Mouse (Mus musculus) lung, embryonic 14.5 days (tissue): ENCODE measurements at regions not wholly inside any gene's neighbourhood (a gene's known extent, or its start where the extent isn't known, plus 50 kb on each side); places are given as distances from the start of the nearest gene placed in this dataset.

Source experiments
- ATAC-seq: fragments of 200-750 bp; cut with Nextera tagmentation; 2 replicates; pipeline ENCODE4 v1.8.0; 2017; ENCODE audit warnings: mild to moderate bottlenecking, moderate TSS enrichment, moderate library complexity; ENCODE audit not compliant: insufficient read depth
- DNase-seq: peaks from one replicate; pipeline ENCODE4 v3.0.0-alpha.2; 2015
- H3K27ac ChIP-seq: fragments of 300-500 bp; sonication (generic); 2 replicates; pipeline ENCODE4 v1.5.1; 2014; ENCODE audit warnings: low read depth, mild to moderate bottlenecking, moderate library complexity
- H3K27me3 ChIP-seq: fragments of 300-500 bp; sonication (generic); 2 replicates; pipeline ENCODE4 v1.6.1; 2014; ENCODE audit warnings: low read length, control low read depth; ENCODE audit not compliant: insufficient read depth
- H3K36me3 ChIP-seq: fragments of 300-500 bp; sonication (generic); 2 replicates; pipeline ENCODE4 v1.6.1; 2014; ENCODE audit warnings: control low read depth; ENCODE audit not compliant: insufficient read depth
- H3K4me1 ChIP-seq: fragments of 300-500 bp; sonication (generic); 2 replicates; pipeline ENCODE4 v1.6.1; 2014; ENCODE audit warnings: antibody characterized with exemption, control low read depth; ENCODE audit not compliant: insufficient read depth
- H3K4me2 ChIP-seq: fragments of 300-500 bp; sonication (generic); 2 replicates; pipeline ENCODE4 v1.6.1; 2014; ENCODE audit warnings: mild to moderate bottlenecking
- H3K4me3 ChIP-seq: fragments of 300-500 bp; sonication (generic); 2 replicates; pipeline ENCODE4 v1.5.1; 2014; ENCODE audit warnings: low read depth, low read length
- H3K9ac ChIP-seq: fragments of 300-500 bp; sonication (generic); 2 replicates; pipeline ENCODE4 v1.6.1; 2014
- H3K9me3 ChIP-seq: fragments of 300-500 bp; sonication (generic); 2 replicates; pipeline ENCODE4 v1.6.1; 2016; ENCODE audit warnings: low read depth, low read length, control low read depth
- CTCF ChIP-seq: IDR thresholded peaks from 2 replicates; pipeline ENCODE4 v1.5.1; 2016; ENCODE audit warnings: antibody characterized with exemption, low read depth
- WGBS: fragments of 180-500 bp; shearing (Covaris S2); extraction: QIAGEN DNeasy Blood & Tissue Kit; methylation state at CpG from one replicate; pipeline ENCODE4 v1.1.7; 2014; 5-methylcytosine and 5-hydroxymethylcytosine counted together

DNA sequence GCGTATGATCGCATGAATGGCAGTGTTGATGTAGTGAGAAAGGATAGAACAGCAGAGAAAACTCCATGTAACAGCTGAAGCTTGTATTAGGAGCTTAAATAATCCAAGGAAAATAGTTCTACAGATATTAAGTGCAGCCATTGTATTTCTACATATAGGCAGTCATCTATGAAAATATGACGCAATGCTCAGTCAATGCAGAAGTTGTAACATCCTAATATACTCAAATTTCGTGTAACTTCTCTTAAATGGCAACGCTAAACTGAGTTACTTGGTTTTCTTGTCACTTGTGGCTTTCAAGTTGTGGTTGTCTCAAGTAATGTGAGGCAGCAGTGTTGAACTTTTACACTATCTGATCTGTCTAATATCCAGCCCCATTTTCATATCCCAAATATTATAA, 127.1 kb upstream of the Thbs1 start:
- no peak overlapping the region for H3K4me3 ChIP-seq
- no peaks in the 10 kb centered on the region for H3K9me3 ChIP-seq
- no peak overlapping the region for H3K27ac ChIP-seq
- WGBS, result 87% methylated on average over 5 of the region's 5 CpGs
- no peaks in the 10 kb centered on the region for H3K27me3 ChIP-seq
- peaks cover 12% of the 10 kb centered on the region for H3K4me1 ChIP-seq
- no peak overlapping the region for H3K9ac ChIP-seq
- TF ChIP-seq CTCF, result no peak
- no peak overlapping the region for H3K4me2 ChIP-seq
- no peaks in the 10 kb centered on the region for H3K36me3 ChIP-seq
- DNase-seq, result no peak
- no peak for ATAC-seq

DNA sequence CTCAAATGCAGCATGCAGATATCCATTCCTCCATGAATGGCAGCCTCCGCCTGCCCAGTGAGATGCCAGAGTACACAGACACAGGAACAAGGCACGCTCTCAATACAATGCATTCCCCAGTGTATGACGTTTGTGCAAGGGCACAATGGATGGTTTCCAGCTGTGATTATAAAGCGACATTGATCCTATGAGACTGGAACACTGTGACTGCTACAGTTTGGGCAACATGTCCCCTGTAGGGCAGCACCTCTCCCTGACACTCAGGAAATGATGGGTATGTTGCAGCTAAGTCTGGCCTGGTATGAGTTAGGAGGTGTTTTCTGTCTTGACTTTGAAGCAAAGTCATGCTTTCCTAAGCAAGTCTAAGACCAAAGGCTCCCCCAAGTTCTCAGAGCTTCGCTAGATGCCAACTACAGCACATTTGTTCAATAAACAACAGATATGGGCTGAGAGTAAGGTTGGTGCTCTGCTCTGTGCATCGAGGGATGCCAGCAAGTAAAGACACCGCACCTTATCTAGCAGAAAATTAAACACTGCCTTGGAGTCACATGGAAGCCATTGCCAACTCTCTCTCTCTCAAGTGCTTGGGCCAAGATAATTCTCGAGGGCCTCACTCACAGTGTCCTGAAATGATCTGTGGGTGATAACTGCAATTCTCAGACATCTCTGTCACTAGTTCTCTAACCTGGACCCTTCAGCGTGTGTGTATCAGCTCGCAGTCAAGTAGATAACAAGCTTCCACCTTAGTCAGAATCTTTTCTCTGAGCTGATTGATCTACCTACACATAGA, 124.1 kb upstream of the Thbs1 start:
- ATAC-seq (peak; percentile 67; the same call in 1 of the 2 replicates), DNase-seq (peak; percentile 59)
- Histone ChIP-seq H3K4me2 (no peak overlapping the region), H3K27me3 (no peaks in the 10 kb centered on the region), H3K4me3 (no peak overlapping the region), H3K9me3 (no peaks in the 10 kb centered on the region), H3K9ac (no peak overlapping the region), H3K36me3 (no peaks in the 10 kb centered on the region), H3K4me1 (peaks cover 12% of the 10 kb centered on the region), H3K27ac (peak overlapping the region; percentile 42; the same call in 1 of the 2 replicates)
- WGBS, result 41% methylated on average over 10 of the region's 10 CpGs
- no peak for TF ChIP-seq CTCF

DNA sequence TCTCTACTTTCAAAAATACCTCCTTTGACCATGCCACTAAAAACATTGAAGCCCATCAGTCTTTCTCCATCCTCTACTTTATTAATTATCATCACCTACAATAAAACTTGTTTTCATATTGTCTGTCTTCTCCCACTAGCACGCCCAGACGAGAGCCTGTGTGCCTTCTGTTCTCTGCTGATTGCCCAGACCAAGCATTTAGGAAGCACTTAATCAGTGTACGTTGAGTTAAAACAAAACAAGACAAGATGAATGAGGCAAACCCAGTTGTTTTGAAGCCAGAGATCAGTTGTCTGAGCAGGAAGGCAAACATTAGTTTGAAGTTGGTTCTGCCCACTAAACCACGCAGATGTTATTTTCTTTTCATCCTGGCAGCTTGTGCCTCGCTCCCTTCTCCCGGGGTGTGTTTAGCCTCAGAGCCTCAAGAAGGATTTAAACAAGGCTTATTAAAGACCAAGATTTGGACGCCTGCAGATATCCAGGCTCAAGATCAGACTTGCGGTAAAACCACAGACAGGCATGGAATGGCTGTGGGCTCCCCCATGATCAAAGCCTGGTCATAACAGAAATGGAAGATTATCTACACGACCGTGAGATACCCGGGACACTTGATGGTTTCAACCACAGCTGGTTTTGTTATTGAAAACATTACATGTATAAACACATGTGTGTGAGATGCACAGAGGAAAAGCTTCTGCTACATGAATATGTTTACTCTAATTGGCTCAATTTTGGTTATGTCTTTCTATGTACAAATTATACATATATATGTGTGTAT, 123.1 kb upstream of the Thbs1 start:
- peak; percentile 66 for DNase-seq
- no peak overlapping the region for H3K9ac ChIP-seq
- H3K4me3 ChIP-seq, result no peak overlapping the region
- peaks cover 12% of the 10 kb centered on the region for H3K4me1 ChIP-seq
- no peak overlapping the region for H3K4me2 ChIP-seq
- peak; percentile 59; the same call in 1 of the 2 replicates for ATAC-seq
- no peak for TF ChIP-seq CTCF
- 23% methylated on average over 11 of the region's 11 CpGs for WGBS
- H3K27ac ChIP-seq, result peak overlapping the region; percentile 59; the same call in 1 of the 2 replicates
- no peaks in the 10 kb centered on the region for H3K36me3 ChIP-seq
- no peaks in the 10 kb centered on the region for H3K27me3 ChIP-seq
- H3K9me3 ChIP-seq, result no peaks in the 10 kb centered on the region

DNA sequence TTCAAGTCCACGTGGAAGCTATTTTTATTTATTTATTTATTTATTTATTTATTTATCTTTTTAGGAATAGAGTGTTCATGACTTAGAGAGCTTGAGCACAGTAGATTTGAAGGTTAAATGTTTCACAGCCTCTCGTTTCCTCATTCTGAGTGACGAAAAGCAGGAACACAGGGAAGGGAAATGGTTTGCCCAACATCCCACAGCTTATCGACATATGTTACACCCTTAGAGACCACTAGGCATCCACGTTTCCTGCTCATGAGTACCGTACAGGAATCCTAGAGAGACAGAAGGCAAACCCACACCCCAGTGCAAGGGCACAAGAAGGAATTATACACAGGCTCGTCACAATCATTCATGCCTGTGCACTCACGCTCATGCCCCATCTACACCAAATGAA, 122.5 kb upstream of the Thbs1 start:
- no peak for DNase-seq
- 62% methylated on average over 8 of the region's 8 CpGs for WGBS
- Histone ChIP-seq H3K4me1 (peaks cover 12% of the 10 kb centered on the region), H3K9me3 (no peaks in the 10 kb centered on the region), H3K4me3 (no peak overlapping the region), H3K36me3 (no peaks in the 10 kb centered on the region), H3K4me2 (no peak overlapping the region), H3K27me3 (no peaks in the 10 kb centered on the region), H3K27ac (peak overlapping the region; percentile 51), H3K9ac (no peak overlapping the region)
- ATAC-seq, result no peak
- no peak for TF ChIP-seq CTCF

DNA sequence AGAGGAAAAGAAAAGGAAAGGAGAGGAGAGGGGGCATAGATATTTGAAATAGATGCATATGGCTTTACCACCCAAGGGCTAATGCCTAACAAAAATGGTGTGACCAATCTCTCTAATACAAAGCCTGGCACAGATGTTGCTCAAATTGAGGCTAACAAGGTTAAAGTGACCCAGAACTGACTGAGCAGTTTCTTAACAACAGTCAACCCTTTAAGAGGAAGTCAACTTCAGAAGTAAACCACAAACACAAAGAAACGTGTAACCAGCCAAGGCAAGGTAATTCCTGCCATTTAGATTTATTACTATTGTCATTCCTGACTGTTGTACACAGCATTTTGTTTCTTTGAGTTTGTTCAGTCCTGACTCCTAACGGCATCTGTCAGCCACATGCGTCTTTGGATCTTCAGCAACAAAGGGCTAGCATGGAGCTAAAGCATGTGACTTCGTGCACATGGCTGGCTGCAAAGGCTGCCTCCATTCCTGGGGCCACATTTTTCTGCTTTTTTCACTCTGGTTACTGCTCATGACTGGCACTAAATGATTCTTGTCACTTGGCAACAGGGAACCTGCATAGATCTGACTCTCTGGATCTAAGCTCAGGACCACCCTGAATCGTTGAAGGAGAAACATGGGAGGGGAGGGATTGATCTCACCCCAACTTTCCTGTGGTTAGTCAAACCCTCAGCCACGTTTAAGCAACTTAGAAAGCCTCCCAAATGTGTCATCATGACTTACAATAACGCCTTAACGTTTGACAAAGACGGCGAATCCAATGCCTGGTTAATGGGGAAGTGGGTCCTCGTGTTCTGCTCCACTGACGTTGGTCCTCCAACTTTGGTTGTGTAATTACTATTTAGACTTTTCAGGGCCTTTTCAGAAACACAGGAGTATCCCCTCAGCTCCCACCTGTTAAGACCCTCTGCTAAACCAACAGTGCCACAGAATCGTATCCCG, 115.3 kb upstream of the Thbs1 start:
- ATAC-seq (no peak), DNase-seq (no peak)
- no peaks in the 10 kb centered on the region for H3K36me3 ChIP-seq
- H3K9me3 ChIP-seq, result no peaks in the 10 kb centered on the region
- TF ChIP-seq CTCF, result no peak
- H3K27me3 ChIP-seq, result no peaks in the 10 kb centered on the region
- H3K27ac ChIP-seq, result no peak overlapping the region
- H3K4me2 ChIP-seq, result no peak overlapping the region
- H3K9ac ChIP-seq, result no peak overlapping the region
- H3K4me3 ChIP-seq, result no peak overlapping the region
- H3K4me1 ChIP-seq, result no peaks in the 10 kb centered on the region
- WGBS, result 77% methylated on average over 14 of the region's 14 CpGs

DNA sequence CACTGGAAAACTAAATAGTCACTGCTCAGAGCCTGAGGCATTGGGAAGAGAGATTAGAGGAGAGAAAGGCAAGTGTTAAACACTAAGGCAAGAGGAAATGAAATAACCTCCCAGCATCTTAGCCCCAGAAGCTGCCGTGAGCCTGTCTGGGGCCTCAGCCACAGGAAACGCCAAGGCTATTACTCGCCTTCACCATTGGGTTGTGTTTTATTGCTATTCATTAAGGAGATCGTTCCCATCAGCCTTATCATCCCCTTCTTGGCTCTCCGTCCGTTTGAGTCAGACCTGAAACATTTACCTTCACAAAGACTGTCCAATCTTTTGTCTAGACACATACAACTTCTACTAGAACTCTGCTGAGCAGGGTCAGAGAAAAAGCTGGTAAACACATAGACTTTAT, 112.0 kb upstream of the Thbs1 start:
- TF ChIP-seq CTCF, result no peak
- WGBS, result 26% methylated on average over 6 of the region's 6 CpGs
- no peak overlapping the region for H3K4me2 ChIP-seq
- no peak for DNase-seq
- H3K27ac ChIP-seq, result no peak overlapping the region
- H3K9me3 ChIP-seq, result no peaks in the 10 kb centered on the region
- H3K4me1 ChIP-seq, result no peaks in the 10 kb centered on the region
- no peak overlapping the region for H3K9ac ChIP-seq
- H3K4me3 ChIP-seq, result no peak overlapping the region
- no peaks in the 10 kb centered on the region for H3K27me3 ChIP-seq
- no peak for ATAC-seq
- no peaks in the 10 kb centered on the region for H3K36me3 ChIP-seq
